Mouse (Mus musculus) stomach, embryonic 15.5 days (tissue): ENCODE data around the gene Cfc1. TPM values are rescaled to one million over a fixed set of nuclear protein-coding genes. Genes with fewer than 3 reads are reported as not detected.

ENCODE experiments used
- ATAC-seq: fragments of 200-750 bp; cut with Nextera tagmentation; 2 replicates; pipeline ENCODE4 v1.8.0; 2017; ENCODE audit warnings: low read depth, moderate number of reproducible peaks, moderate TSS enrichment; ENCODE audit not compliant: insufficient read depth, low FRiP score
- H3K27ac ChIP-seq: fragments of 300-500 bp; sonication (generic); 2 replicates; pipeline ENCODE4 v1.5.1; 2015; ENCODE audit warnings: mild to moderate bottlenecking, inconsistent platforms
- H3K27me3 ChIP-seq: fragments of 300-500 bp; sonication (generic); replicated peaks from 2 replicates; pipeline ENCODE4 v1.6.1; 2015; ENCODE audit warnings: inconsistent platforms
- H3K36me3 ChIP-seq: fragments of 300-500 bp; sonication (generic); 2 replicates; pipeline ENCODE4 v1.6.1; 2015; ENCODE audit warnings: inconsistent platforms
- H3K4me1 ChIP-seq: fragments of 300-500 bp; sonication (generic); 2 replicates; pipeline ENCODE4 v1.6.1; 2015; ENCODE audit warnings: inconsistent platforms
- H3K4me2 ChIP-seq: fragments of 300-500 bp; sonication (generic); 2 replicates; pipeline ENCODE4 v1.6.1; 2015; ENCODE audit warnings: mild to moderate bottlenecking, inconsistent platforms
- H3K4me3 ChIP-seq: fragments of 300-500 bp; sonication (generic); replicated peaks from 2 replicates; pipeline ENCODE4 v1.5.1; 2015; ENCODE audit warnings: inconsistent platforms
- H3K9ac ChIP-seq: fragments of 300-500 bp; sonication (generic); 2 replicates; pipeline ENCODE4 v1.6.1; 2015; ENCODE audit warnings: inconsistent platforms
- H3K9me3 ChIP-seq: fragments of 300-500 bp; sonication (generic); 2 replicates; pipeline ENCODE4 v1.6.1; 2016; ENCODE audit warnings: inconsistent platforms
- WGBS: fragments of 180-500 bp; shearing (Covaris S2); methylation state at CpG from one replicate; pipeline ENCODE4 v1.1.7; 2015; 5-methylcytosine and 5-hydroxymethylcytosine counted together
- polyA plus RNA-seq: library from polyadenylated mRNA; unstranded; fragments of >200 nt; fragmentation: Nextera tagmentation; extraction: Ambion mirVana; gene quantifications from 2 replicates; pipeline ENCODE4 v1.2.1, GENCODE M21; 2015

The Cfc1 gene
- polyA plus RNA-seq, 1 experiment from 2014 or later: 0.69 TPM

DNA sequence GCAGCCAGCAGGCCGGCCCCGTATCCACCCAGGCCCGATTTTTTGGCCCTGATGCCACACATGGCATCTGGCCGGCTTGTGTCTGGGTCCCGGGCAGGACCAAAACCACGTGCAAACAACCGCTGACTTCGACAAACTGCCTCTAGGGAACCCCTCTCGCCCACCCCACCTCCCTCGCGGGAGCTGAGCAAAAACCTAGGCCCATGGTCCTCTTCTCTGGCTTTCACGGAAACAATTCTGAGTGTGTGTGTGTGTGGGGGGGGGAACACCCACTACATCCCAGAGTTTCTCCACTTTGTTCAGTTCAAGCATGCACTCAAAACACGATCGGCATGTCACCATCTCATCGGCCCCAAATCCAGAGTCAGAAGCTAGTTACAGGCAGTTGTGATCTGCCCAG, 25.4 kb downstream of the Cfc1 start, which contains the start of gene Prss40:
TSS of gene Prss40 (minus strand) at position 101 of the 400 bp plus-strand sequence.
- 80% methylated on average over 15 of the region's 15 CpGs for WGBS
- Histone ChIP-seq H3K4me2 (no peak within 1 kb of the TSS), H3K27ac (no peak within 1 kb of the TSS), H3K9ac (no peak within 1 kb of the TSS), H3K4me1 (no peaks in the 10 kb centered on the region), H3K9me3 (no peaks in the 10 kb centered on the region), H3K4me3 (no peak within 1 kb of the TSS), H3K36me3 (no peaks in the 10 kb centered on the region), H3K27me3 (no peaks in the 10 kb centered on the region)
- ATAC-seq: no peak

DNA sequence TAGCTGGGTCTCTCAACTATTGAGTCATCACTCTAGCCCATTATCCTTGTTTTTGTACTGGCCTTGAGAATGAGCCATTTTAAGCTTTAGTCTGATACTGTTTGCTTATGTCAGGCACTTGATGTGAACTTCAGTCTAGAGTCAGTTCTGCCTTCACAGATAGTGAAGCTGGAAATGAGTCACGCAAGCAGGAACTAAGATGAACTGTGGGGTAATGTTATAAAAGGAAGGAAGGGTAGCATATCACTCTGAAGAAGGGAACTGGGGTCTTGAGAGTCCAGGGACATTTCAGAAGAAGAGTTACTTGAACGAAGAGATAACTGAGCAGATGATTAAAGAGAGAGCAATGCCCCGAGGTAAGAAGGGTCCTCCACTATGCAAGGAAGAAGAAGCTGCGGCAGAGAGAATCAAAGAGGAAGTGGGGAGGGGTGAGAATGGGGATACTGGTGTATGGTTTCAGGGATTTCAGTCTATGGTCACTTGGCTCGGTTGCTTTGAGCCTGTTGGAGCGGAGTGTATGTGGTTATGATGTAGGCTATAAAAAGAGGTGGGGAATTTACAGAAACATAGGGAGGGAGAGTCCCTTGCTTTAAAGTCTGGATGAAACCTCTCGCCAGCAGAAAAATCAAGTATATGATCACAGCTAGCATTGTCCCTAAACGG, 29.1 kb downstream of the Cfc1 start:
- no peaks in the 10 kb centered on the region for H3K9me3 ChIP-seq
- no peak overlapping the region for H3K4me3 ChIP-seq
- no peak overlapping the region for H3K9ac ChIP-seq
- H3K36me3 ChIP-seq: no peaks in the 10 kb centered on the region
- no peaks in the 10 kb centered on the region for H3K4me1 ChIP-seq
- 72% methylated on average over 8 of the region's 8 CpGs for WGBS
- no peak for ATAC-seq
- H3K27me3 ChIP-seq: no peaks in the 10 kb centered on the region
- H3K27ac ChIP-seq: no peak overlapping the region
- no peak overlapping the region for H3K4me2 ChIP-seq

DNA sequence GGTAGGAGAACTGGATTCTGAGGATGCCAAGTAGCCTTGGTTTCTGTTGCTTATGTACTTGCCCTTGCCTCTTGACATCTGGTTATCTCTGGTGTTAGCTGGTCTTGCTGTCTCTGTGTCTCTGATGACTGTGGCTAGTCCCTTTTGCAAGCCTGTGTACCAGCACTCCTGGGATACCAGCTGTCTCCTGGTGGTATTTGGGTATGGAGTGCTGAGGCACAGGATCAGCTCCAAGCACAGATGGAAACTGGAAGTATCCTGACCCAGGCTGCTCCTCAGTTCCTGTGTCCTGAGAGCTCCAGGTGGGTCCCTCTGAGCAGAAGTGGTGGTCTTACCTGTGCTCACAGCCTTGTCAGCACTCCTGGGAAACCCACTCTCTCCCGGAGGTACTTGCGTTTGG, 32.7 kb downstream of the Cfc1 start:
- no peaks in the 10 kb centered on the region for H3K9me3 ChIP-seq
- no peak for ATAC-seq
- no peaks in the 10 kb centered on the region for H3K4me1 ChIP-seq
- H3K4me3 ChIP-seq: no peak overlapping the region
- no peak overlapping the region for H3K27ac ChIP-seq
- no peak overlapping the region for H3K4me2 ChIP-seq
- no peaks in the 10 kb centered on the region for H3K27me3 ChIP-seq
- H3K9ac ChIP-seq: no peak overlapping the region
- 96% methylated on average over 2 of the region's 2 CpGs for WGBS
- H3K36me3 ChIP-seq: no peaks in the 10 kb centered on the region

DNA sequence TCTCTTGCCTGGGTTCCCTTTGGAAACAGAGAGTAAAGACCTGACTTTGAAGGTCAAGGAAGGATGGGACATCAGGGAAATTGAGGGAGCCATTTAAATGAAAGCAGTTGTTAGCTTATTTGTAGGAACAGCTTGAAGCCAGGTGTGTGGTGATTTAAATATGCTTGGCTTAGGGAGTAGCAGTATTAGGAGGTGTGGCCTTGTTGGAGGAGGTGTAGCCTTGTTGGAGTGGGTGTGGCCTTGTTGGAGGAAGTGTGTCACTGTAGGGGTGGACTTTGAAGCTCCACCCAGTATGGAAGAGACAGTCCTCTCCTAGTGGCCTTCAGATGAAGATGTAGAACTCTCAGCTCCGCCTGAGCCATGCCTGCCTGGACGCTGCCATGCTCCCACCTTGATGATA, 34.4 kb downstream of the Cfc1 start:
- Histone ChIP-seq H3K4me3 (no peak overlapping the region), H3K9me3 (no peaks in the 10 kb centered on the region), H3K4me1 (no peaks in the 10 kb centered on the region), H3K9ac (no peak overlapping the region), H3K4me2 (no peak overlapping the region), H3K27ac (no peak overlapping the region), H3K36me3 (no peaks in the 10 kb centered on the region), H3K27me3 (no peaks in the 10 kb centered on the region)
- WGBS: 89% methylated on average over 2 of the region's 2 CpGs
- no peak for ATAC-seq

DNA sequence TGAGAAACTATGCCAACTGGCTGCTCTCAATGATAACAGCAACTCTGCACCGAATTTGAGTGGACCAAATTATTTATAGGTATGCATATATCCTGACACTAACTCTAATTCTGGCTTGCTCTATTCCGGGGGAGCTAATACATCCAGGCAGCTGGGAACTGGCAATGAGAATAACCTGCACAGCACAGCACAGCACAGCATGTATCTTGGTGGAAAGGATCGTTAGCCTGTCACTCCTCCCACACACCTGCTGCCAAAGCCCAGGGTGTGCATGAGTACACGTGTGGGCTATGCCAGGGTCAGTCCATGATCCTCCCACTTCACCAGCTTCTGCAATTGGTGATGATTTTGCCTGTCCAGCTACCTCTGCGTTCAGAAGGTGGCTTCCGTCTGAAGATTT, 36.0 kb downstream of the Cfc1 start:
- H3K36me3 ChIP-seq: no peaks in the 10 kb centered on the region
- no peak for ATAC-seq
- H3K27me3 ChIP-seq: no peaks in the 10 kb centered on the region
- 79% methylated on average over 6 of the region's 6 CpGs for WGBS
- no peak overlapping the region for H3K4me3 ChIP-seq
- H3K4me2 ChIP-seq: no peak overlapping the region
- H3K27ac ChIP-seq: no peak overlapping the region
- no peaks in the 10 kb centered on the region for H3K9me3 ChIP-seq
- no peak overlapping the region for H3K9ac ChIP-seq
- no peaks in the 10 kb centered on the region for H3K4me1 ChIP-seq

DNA sequence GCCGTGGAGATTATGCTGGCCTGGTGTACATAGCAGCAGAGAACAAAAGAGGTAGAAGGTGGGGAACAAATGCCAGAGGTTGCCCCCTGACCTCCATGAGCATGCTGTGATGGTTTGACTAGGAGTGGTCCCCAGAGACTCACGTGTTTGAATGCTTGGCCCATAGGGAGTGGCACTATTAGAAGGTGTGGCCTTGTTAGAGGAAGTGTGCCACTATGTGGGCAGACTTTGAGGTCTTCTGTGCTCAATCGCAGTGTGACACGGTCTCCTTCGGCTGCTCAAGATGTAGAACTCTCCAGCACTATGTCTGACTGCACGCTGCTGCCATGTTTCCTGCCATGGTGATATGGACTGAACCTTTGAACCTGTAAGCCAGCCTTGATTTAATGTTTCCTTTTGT, 37.8 kb downstream of the Cfc1 start:
- no peaks in the 10 kb centered on the region for H3K4me1 ChIP-seq
- ATAC-seq: no peak
- H3K4me3 ChIP-seq: no peak overlapping the region
- H3K9ac ChIP-seq: no peak overlapping the region
- no peak overlapping the region for H3K4me2 ChIP-seq
- 76% methylated on average over 6 of the region's 6 CpGs for WGBS
- H3K27me3 ChIP-seq: peaks cover 4% of the 10 kb centered on the region; the same call in 1 of the 2 replicates
- no peaks in the 10 kb centered on the region for H3K36me3 ChIP-seq
- H3K27ac ChIP-seq: no peak overlapping the region
- no peaks in the 10 kb centered on the region for H3K9me3 ChIP-seq

DNA sequence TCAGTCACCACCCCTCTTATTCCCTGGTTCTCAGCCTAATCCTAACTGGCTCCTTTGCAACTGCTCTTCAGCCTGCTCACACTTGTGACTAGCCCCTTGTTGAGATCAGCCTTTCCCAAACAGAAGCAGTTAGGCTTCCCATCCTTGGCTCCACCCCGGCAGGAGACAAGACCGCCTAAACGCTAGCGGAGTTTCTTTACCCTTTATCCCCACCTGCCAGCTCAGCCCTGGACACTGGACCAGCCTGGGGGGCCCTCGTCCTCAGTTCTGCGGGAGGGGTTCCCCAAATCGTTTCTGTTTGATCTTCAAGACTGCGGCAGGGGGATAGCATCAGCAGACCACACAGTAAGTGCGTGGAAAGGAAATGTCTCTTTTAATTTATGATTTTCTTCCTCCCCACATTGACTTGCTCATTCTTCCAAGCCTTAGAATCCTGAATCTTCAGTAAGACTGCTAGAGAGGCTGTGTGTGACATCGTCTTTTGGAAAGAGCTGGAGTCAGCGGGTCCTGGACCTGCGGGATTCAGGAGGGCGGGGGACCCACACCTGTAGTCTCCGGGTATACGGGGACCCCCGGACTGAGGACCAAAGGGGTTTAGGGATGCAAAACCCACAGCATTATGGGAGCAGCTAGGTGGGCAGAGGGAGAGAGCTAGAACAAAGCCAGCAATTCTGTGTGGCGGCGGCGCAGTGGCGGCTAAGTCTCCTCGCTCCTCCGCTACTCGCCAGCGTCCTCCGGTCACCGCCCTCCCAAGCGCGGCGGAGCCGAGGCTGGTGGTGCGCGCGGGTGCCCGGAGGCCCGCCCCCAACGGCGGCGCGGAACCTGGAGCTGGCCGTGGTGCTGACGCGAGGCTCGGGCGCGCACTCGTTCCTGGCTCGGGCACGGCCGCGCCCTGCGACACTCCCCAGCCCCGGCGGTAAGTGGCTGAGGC, 43.7 kb downstream of the Cfc1 start, which contains the start of gene Amer3:
TSS of gene Amer3 (plus strand) at position 807 of the 931 bp plus-strand sequence.
- ATAC-seq: peak; percentile 86
- Histone ChIP-seq H3K4me2 (peak within 1 kb of the TSS; percentile 71), H3K27ac (no peak within 1 kb of the TSS), H3K4me3 (peak within 1 kb of the TSS; percentile 36), H3K4me1 (0 out of 2 replicates have a peak, but pooled peaks cover 4% of the 10 kb centered on the region), H3K27me3 (peaks cover 24% of the 10 kb centered on the region), H3K9me3 (no peaks in the 10 kb centered on the region), H3K9ac (no peak within 1 kb of the TSS), H3K36me3 (no peaks in the 10 kb centered on the region)
- under 1% methylated on average over 53 of the region's 53 CpGs for WGBS

DNA sequence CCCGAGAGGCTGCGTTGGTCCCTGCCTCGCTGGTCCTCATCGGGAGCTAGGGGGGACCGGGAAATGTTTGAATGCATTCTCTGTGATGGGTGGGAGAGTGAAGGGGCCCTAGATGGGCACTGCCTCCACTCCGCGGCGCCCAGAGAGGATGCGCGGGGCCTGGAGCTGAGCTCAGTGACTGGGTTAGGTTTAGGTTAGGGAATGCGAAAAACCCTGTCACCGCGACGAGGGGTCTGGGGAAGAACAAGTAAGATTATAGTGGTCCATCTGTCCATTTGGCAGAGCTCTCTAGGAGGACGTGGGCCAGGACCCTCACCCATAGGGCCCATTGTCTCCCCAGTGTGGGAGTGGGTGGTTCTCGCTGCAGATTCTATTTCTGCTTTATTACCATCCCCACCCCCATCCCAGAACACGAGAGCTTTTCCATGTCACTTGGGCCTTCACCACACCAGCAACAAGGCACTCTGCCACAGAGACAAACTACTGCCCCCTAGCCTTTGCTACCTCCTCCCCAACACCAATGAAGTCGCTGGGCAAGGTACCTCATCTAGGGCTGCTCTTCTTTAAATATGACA, 44.4 kb downstream of the Cfc1 start:
- no peak overlapping the region for H3K27ac ChIP-seq
- peak overlapping the region; percentile 71 for H3K4me2 ChIP-seq
- H3K36me3 ChIP-seq: no peaks in the 10 kb centered on the region
- no peaks in the 10 kb centered on the region for H3K9me3 ChIP-seq
- no peak for ATAC-seq
- peak overlapping the region; percentile 36 for H3K4me3 ChIP-seq
- 0 out of 2 replicates have a peak, but pooled peaks cover 4% of the 10 kb centered on the region for H3K4me1 ChIP-seq
- under 1% methylated on average over 18 of the region's 18 CpGs for WGBS
- H3K27me3 ChIP-seq: peaks cover 24% of the 10 kb centered on the region
- H3K9ac ChIP-seq: no peak overlapping the region

DNA sequence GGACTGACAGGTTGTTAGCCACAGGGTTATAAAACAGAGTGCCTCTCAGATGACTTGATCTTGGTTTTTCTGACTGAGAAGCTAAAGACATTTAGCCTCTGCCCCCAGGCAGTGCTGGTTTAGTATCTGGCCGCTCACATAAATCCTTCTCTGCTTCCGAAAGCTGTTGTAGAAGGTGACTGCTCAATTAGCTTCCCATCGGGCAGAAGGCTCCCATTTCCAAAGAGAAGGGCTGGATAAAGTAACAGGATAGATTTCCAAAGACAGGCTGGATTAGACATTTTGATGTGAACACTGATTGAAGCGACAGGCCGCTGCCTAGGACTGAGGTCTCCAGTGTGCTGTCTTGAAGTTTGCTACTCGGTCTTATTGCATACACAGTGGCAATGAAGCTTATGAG, 46.8 kb downstream of the Cfc1 start:
- no peaks in the 10 kb centered on the region for H3K36me3 ChIP-seq
- H3K27ac ChIP-seq: no peak overlapping the region
- H3K9ac ChIP-seq: no peak overlapping the region
- H3K4me1 ChIP-seq: 0 out of 2 replicates have a peak, but pooled peaks cover 4% of the 10 kb centered on the region
- no peaks in the 10 kb centered on the region for H3K9me3 ChIP-seq
- H3K4me2 ChIP-seq: no peak overlapping the region
- peaks cover 21% of the 10 kb centered on the region for H3K27me3 ChIP-seq
- WGBS: 74% methylated on average over 6 of the region's 6 CpGs
- H3K4me3 ChIP-seq: no peak overlapping the region
- ATAC-seq: no peak

DNA sequence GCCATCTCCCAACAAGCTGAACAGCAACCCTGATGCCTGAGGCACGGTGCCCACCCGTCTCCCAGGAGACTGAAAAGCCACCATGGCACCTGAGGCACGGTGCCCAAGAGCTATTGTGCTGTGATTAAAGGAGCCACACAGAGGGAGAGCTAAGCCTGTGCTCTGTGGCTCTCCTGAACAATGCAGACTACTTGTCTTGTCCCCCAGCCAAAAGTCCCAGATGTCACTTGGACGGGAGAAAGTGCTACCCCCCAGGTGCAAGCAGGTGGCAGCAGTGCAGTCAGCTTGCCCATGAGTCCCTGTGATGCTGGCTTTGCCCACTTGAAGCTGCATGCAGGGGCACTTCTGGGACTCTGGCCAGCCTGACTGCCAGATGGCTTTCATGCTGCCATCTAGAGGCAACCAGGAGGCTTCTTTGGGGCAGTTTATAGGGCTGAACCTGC, 48.4 kb downstream of the Cfc1 start:
- peaks cover 15% of the 10 kb centered on the region for H3K27me3 ChIP-seq
- H3K36me3 ChIP-seq: no peaks in the 10 kb centered on the region
- H3K9me3 ChIP-seq: no peaks in the 10 kb centered on the region
- 0 out of 2 replicates have a peak, but pooled peaks cover 4% of the 10 kb centered on the region for H3K4me1 ChIP-seq
- no peak overlapping the region for H3K4me2 ChIP-seq
- no peak overlapping the region for H3K9ac ChIP-seq
- no peak overlapping the region for H3K27ac ChIP-seq
- no peak overlapping the region for H3K4me3 ChIP-seq
- WGBS: 25% methylated on average over 4 of the region's 4 CpGs
- no peak for ATAC-seq

DNA sequence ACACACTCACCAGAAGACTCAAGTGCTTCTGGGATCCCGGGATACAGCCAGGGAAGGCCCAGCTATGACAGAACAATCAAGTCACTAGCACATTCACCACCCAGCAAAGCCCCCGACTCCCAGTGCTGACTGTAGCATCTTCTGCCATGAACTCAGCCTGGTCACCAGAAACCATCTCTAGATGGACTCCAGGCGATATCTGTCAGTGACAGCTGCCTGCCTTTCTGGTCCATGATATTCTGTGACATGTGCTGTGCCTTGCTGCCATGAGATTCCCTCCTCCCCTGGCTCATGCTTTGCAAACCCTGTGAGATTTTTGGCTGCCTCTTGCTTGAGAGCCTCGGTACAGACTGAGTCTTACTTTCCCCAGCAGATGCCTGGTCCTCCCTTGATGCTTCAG, 49.3 kb downstream of the Cfc1 start:
- Histone ChIP-seq H3K4me2 (no peak overlapping the region), H3K4me1 (0 out of 2 replicates have a peak, but pooled peaks cover 1% of the 10 kb centered on the region), H3K4me3 (no peak overlapping the region), H3K27me3 (peaks cover 9% of the 10 kb centered on the region), H3K9me3 (no peaks in the 10 kb centered on the region), H3K36me3 (no peaks in the 10 kb centered on the region), H3K27ac (no peak overlapping the region), H3K9ac (no peak overlapping the region)
- 74% methylated on average over 4 of the region's 4 CpGs for WGBS
- ATAC-seq: no peak
